Comparison of ENCODE assay signal across 9 mouse cellular contexts in the genomic region with DNA sequence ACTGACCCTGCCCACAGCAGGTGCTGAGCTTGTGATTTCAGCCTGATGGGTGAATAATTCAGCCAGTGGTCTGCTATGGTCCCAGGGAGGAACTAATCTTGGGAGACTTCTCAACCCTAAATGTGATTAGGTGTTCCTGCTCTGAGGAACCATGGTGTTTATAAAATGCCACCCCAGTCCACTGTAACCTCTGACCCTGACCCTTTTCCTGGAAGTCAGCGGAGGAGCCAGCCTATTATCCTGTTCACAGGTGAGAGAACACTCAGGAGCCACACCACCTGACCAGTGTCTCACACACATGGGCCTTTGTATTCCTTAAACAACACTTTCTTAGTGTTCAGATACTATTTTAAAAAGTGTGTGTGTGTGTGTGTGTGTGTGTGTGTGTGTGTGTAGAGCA.
DNase-seq lines count a peak whose midpoint lies in the region; ATAC-seq lines count a peak whose summit lies in the region.
"Had no signal": no experiment of that assay in that cellular context is flagged by ENCODE, and none has a peak within 500 bp of the region (broad histone marks: within the 10 kb centered on the region; RNA-seq: fewer than 3 reads in every experiment).

No protein-coding gene starts in this region.

- 90% methylated on average over 1 of the region's 1 CpGs for WGBS in heart, embryonic 10.5 days
- 77% methylated on average over 1 of the region's 1 CpGs for WGBS in liver, embryonic 12.5 days (ENCODE audit: insufficient replicate concordance)
- 91% methylated on average over 1 of the region's 1 CpGs for WGBS in stomach, embryonic 16.5 days

- intact Hi-C loops in left cerebral cortex, postnatal 14 days (cut with DNase I): no loop called here

- no peak overlapping the region for H3K9ac ChIP-seq in liver, embryonic 12.5 days
- no peak overlapping the region; the same call in 1 of the 2 replicates for H3K9ac ChIP-seq in stomach, embryonic 16.5 days (ENCODE audit: low read length)
- H3K9ac ChIP-seq: embryonic facial prominence, embryonic 15.5 days had no signal

- H3K4me1 ChIP-seq in heart, embryonic 10.5 days: peaks cover 65% of the 10 kb centered on the region
- peaks cover 58% of the 10 kb centered on the region for H3K4me1 ChIP-seq in megakaryocyte, embryonic 14.5 days
- H3K4me1 ChIP-seq in liver, embryonic 12.5 days: peaks cover 8% of the 10 kb centered on the region; the same call in 1 of the 2 replicates
- peaks cover 29% of the 10 kb centered on the region for H3K4me1 ChIP-seq in stomach, embryonic 16.5 days (ENCODE audit: control insufficient read depth, insufficient read depth, low read length)

- H3K4me3 ChIP-seq in heart, embryonic 10.5 days: 0 out of 2 replicates have a peak overlapping the region, but pooled peaks have one; percentile 20
- H3K4me3 ChIP-seq in megakaryocyte, embryonic 14.5 days (replicated peaks): peak overlapping the region; percentile 60
- H3K4me3 ChIP-seq in liver, embryonic 12.5 days: no peak overlapping the region
- no peak overlapping the region for H3K4me3 ChIP-seq in stomach, embryonic 16.5 days (replicated peaks; ENCODE audit: low read length)
- H3K4me3 ChIP-seq: embryonic facial prominence, embryonic 15.5 days had no signal

- ATAC-seq in megakaryocyte, adult 5-6 weeks (ENCODE audit: poor library complexity, severe bottlenecking): no peak
- ATAC-seq in liver, embryonic 12.5 days: 0 out of 2 replicates have a peak, but pooled peaks have one; percentile 2
- no peak for ATAC-seq in stomach, embryonic 16.5 days (ENCODE audit: insufficient read depth, low FRiP score)

- H3K27ac ChIP-seq in heart, embryonic 10.5 days: peak overlapping the region; percentile 89
- peak overlapping the region; percentile 61 for H3K27ac ChIP-seq in liver, embryonic 12.5 days
- H3K27ac ChIP-seq in stomach, embryonic 16.5 days (ENCODE audit: low read length): peak overlapping the region; percentile 85

- H3K27me3 ChIP-seq in heart, embryonic 10.5 days (ENCODE audit: insufficient read depth, poor library complexity, severe bottlenecking): no peaks in the 10 kb centered on the region
- peaks cover 19% of the 10 kb centered on the region for H3K27me3 ChIP-seq in megakaryocyte, embryonic 14.5 days (replicated peaks)
- H3K27me3 ChIP-seq in liver, embryonic 12.5 days (replicated peaks): peaks cover 2% of the 10 kb centered on the region; the same call in 1 of the 2 replicates
- no peaks in the 10 kb centered on the region for H3K27me3 ChIP-seq in stomach, embryonic 16.5 days (ENCODE audit: control insufficient read depth, insufficient read depth, low read length)
- H3K27me3 ChIP-seq: embryonic facial prominence, embryonic 15.5 days had no signal

- peaks cover 4% of the 10 kb centered on the region; the same call in 1 of the 2 replicates for H3K36me3 ChIP-seq in heart, embryonic 10.5 days
- no peaks in the 10 kb centered on the region for H3K36me3 ChIP-seq in megakaryocyte, embryonic 14.5 days (replicated peaks; ENCODE audit: low read length)
- no peaks in the 10 kb centered on the region for H3K36me3 ChIP-seq in liver, embryonic 12.5 days
- no peaks in the 10 kb centered on the region for H3K36me3 ChIP-seq in stomach, embryonic 16.5 days (ENCODE audit: control insufficient read depth, insufficient read depth, low read length)
- H3K36me3 ChIP-seq: embryonic facial prominence, embryonic 15.5 days had no signal

- H3K9me3 ChIP-seq in heart, embryonic 10.5 days: no peaks in the 10 kb centered on the region; the same call in 1 of the 2 replicates
- peaks cover 9% of the 10 kb centered on the region for H3K9me3 ChIP-seq in megakaryocyte, embryonic 14.5 days
- H3K9me3 ChIP-seq in liver, embryonic 12.5 days (replicated peaks): no peaks in the 10 kb centered on the region
- H3K9me3 ChIP-seq in stomach, embryonic 16.5 days (replicated peaks; ENCODE audit: control insufficient read depth, low read length): no peaks in the 10 kb centered on the region
- H3K9me3 ChIP-seq: embryonic facial prominence, embryonic 15.5 days had no signal

- DNase-seq in heart, embryonic 10.5 days (ENCODE audit: low spot score): no peak
- DNase-seq in heart, adult 9 months (ENCODE audit: low spot score in 2 of 2): no peak
- no peak for DNase-seq in retina, postnatal 1 day
- DNase-seq in left cerebral cortex, postnatal 14 days (ENCODE audit: low spot score in 2 of 2): no peak

- H3K4me2 ChIP-seq in liver, embryonic 12.5 days: peak overlapping the region; percentile 32; the same call in 1 of the 2 replicates
- H3K4me2 ChIP-seq in stomach, embryonic 16.5 days (ENCODE audit: low read depth, low read length): no peak overlapping the region
- H3K4me2 ChIP-seq: embryonic facial prominence, embryonic 15.5 days had no signal

Comparison
In these comparisons a context has a peak if more than half of its experiments do, and no peak if none do; other contexts are left out.
1. H3K4me3 ChIP-seq: peak in heart, embryonic 10.5 days (single experiment) and megakaryocyte, embryonic 14.5 days (single experiment); none in liver, embryonic 12.5 days (single experiment) and stomach, embryonic 16.5 days (single experiment).
2. Peak in every context shown above with its lines, with median percentiles within 50 percentile points of each other: H3K27ac ChIP-seq.